Mouse (Mus musculus): ENCODE results near the gene Minos1.

Gene Minos1

DNA sequence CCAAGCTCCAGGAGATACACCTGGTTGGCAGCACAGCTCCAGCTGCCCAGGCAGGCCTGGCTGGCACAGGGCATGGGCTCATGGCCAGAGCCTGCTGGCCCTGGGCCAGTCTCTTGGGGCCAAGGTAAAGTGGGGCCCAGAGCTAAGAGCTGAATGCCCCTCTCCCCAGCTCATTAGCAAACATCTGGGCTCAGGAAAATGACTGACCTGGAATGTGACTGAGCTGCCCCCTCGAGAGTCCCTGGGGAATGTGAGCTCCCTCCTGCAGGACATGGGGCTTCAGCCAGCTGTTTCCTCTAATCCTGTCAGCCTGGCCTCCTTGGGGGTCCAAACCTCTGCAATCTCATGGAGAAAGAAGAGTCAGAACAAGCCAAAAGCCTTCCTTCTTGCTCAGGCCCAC lies 35.5 kb downstream of the Minos1 start:
- no peak for DNase-seq (ENCODE audit: low spot score in 2 of 2)

DNA sequence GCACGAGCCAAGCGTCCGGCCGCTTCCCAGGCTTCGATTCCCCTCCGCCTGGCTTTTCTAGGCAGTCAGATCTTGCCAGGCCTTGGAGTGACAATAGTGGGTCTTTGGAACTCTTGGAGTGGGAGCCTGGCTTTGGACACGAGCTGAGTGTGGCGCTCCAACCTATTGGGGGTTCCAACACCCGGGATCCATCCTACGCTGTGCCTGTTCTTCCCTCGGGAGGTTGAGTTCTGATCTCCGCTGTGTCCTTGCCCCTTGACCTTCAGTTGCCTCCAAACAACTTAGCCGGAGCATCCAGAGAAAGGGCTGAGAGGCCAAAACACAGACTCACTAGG lies 37.8 kb downstream of the Minos1 start:
- DNase-seq (ENCODE audit: low spot score in 2 of 2) = no peak

DNA sequence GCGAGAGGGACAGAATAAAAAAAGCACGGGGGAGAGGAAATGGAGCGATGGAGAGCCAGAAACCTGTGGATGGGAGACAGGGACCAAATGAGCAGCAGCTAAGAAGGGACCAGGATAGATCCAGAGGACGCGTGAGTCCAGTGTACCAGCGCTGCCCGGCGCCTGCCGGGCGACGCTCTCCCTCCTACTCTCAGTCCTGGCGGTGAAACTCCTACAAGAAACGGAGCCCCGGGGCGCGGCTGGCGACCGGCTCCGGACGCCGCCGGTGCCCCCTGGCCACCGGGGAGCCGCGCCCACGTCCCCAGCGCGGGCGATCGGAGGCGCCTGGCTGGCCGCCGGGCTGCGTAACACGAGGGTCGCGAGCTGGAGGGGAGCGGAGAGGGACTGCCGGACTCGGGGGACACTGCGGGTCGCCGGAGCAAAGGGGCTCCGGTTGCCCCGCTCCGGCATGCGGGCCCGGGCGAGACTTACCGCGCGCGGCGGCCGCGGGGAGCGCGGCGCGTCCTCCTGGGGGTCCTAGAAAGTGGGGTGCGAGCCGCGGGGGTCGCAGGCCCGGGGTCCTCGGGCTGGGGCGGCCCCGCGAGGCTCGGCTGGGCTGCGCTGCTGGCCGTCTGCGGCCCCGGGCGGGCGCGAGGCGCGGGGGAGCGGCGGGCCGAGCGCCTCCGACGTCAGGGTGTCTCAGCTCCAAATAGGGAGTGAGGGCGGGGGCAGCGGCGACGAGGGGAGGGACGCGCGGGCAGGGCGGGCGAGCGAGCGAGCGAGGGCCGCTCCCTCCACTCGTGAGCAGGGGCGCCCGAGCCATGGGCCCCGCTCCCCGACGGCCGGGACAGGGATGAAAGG lies 38.3 kb downstream of the Minos1 start, which contains the start of gene Nbl1:
TSS of gene Nbl1 (minus strand) at position 638 of the 840 bp plus-strand sequence.
- DNase-seq (ENCODE audit: low spot score in 2 of 2) = peak in 1 of 2 experiments; percentile 60

DNA sequence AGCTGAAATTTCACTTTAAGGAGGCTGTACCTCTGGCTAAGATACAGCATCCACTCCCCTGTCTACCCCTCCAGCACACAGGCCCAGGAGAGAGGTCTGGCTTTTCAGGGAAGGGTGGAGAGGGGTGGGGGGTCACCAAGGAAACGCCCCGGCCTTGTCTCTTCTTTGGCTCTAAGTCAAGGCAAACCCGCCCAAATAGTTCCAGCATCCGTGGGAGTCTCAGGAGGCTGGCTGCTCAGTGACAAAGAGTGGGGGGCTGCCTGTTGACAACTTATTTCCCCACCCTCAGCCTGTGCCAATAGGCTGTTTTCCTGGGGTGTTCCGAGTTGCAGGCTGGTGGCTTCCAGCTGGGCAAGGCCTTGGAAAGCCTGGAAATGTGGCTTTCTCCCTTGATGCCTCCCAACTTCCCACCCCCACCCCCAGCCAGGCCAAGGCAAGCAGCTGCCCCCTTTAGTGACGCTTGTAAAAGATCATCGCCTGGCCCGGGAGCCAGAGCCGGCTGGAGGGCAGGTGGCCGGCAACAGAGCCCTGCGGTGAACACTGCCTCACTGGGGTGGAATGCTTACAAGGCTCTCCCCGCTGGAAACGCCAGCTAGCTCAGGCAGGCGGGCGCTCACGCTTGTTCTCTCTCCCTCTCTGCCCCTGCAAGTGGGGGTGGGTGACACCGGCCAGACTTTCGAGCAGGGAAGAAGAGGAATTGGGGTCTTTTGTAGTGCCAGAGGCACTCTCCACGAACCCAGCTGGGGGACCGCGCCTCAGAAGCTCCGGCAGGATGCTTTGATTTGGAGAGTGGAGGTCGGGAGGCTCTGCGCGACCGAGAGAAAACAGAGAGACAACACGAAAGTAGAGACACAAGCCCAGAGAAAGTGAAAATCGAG lies 39.2 kb downstream of the Minos1 start:
- no peak for DNase-seq (ENCODE audit: low spot score in 2 of 2)

DNA sequence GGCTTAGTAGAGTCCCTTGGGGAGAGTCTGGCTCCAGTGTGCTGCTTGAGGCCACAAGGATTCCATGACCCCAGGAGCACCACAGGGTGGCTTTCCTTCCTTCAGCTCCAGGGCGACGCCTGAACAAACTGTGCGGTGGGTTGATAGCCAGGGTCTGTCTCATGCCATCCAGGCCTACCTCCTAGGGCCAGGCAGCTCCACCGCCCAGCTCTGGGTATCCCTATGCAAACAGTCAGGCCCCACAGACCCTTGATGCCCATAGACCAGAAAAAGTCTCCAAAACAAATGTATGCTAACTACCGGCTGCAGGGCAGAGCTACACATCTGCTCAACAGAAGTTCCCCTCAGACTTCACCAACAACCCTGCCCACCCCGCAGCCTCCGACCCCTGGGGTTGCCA lies 39.8 kb downstream of the Minos1 start:
- no peak for DNase-seq (ENCODE audit: low spot score in 2 of 2)

DNA sequence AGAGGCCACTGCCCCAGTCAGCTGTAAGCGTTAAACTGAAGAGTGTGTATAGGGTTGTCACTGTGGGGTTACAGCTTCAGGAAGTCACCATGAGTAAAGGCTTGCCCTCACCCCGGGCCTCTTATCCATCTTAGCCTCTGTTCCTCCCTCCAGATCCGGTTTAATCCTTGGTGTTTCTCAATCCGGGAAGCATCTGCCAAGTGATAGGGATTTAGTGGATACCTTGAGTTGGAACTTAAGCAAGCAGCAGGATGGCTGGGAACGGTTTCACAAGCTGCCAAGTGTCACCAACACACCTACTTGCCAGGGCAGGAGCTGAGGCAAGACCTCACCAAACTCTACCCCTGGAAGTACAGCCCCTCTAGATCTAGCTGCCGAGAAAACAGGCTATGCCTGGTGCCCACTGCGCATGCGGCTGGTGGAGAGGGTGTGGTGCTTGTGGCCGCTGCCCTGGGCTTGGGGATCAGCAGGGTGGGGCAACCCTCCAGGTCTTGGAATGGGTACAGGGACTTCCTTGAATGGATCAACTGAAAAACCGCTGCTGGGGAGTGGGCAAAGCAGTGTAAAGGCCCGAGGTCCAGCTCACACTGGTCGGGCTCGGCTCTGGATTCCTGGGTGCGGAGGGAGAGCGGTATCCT lies 40.5 kb downstream of the Minos1 start:
- DNase-seq (ENCODE audit: low spot score in 2 of 2) = no peak

DNA sequence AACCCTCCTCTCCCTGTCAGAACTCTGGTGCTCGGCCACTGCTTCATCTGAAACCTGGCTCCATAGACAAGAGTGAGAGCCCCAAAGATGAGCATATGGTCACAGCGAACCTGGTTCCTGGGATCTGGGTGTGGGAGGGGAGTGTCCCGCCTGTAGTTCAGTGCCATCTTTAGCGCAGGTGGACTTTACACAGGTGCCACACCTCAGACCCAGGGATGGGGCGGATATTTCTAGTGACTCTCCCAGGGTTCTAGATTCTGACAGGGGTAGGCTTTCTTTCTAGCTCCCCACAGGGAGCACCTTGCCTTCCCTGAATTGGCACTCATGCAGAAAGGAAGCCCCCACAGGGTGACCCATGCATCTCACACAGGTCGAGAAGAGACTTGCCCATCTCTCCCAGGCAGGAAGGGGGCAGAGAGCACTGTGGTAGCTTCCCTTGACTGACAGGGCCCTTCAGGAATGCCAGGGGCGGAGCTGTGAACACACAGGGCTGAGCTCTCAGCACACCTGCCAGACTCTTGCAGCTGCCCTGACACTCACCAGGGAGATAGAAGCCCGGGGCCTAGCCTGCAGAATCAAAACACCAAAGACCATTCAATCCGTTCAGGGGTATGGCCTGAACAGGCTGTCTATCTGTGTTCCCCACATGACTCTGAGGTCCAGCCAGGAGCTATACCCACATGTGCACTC lies 41.8 kb downstream of the Minos1 start:
- no peak for DNase-seq (ENCODE audit: low spot score in 2 of 2)

DNA sequence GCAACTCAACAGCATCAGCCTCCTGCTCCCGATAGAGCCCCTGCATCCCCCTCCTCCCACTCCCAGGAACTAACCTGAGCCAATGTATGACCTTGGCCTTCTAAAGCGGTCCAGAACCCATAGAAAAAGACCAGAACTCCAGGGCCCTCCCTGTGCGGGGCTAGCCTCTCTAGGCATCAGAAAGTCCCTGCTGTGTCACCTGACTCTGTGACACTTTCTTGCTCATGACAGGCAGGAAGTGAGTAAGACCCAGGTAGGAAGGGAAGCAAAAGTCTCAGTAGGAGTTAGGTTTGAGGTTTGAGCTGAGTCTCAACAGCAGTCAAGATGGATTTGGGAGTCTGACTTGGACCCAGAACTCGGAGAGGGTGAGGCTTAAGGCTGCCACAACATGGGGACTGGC lies 43.9 kb downstream of the Minos1 start:
- DNase-seq (ENCODE audit: low spot score in 2 of 2) = no peak

DNA sequence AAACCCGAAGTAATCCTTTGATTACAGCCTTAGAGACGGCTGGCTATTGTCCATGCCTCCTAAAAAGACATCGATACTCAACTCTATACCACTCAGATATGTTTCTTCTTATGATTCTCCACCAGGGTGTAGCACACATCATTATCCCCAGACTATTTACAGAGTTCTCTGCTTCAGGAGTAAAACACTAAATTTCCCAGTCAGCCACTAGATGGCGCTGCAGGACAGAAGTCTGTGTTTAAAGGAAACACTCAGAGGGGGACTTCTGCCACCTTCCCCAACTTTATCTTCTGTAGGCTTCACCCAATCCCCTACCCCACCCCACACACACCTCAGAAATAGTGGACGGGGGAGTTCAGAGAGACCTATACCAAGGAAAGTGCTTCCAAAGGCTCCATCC lies 44.9 kb downstream of the Minos1 start:
- peak in 1 of 2 experiments; percentile 57 for DNase-seq (ENCODE audit: low spot score in 2 of 2)

DNA sequence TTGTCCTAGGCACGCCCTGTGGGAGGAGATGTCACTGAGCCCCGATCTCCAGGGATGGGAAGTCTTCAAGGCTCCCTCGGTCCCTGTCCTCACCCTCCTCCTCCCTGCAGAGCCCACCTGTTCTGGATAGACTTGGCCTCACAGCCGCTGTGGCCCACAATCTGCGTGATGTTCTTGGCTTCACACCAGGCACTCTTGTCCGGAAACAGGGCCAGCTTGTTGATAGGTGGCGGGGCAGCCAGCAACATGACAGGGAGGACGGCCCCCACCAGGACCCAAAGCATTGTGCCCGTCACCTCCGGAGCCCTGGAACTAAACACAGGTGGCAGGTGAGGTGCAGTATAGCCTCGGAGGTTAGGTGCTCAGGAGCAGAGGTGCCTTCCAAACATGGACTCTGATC lies 45.6 kb downstream of the Minos1 start:
- no peak for DNase-seq (ENCODE audit: low spot score in 2 of 2)

DNA sequence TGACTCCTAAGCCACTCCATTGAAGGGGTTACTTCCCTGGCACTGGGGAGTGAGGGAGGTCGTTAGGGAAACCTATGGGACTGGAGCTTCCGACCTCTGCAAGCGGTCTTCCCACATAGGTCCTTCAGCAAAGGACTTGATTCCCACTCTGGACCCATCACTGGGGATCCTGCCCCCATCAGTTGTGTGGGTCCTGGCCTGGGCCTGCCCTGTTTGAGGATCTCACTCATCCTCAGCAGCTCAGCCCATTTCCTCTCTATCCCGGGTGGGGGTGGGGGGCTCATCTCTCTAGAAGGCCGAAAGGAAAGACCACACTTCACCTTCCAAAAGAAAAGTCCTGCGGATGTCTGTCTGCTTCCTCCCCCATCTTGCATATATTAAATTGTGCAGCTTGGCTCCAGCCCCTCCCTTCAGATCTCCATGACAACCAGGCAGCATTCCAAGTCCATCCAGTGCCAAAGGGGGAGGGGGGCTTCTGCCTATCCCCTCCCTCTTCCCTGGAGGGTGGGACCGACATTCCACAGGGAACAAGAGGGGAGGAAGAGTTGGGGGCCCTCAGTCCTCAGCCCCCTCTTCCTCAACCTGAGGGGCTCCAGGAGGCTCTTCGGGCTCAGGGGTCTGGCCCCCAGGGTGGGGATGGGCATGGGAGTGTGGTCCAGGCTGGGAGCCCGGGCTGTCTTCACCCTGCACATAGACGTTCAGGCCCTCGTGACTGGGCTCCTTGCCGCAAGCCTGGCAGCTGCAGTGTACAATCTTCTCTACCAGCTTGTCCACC lies 47.9 kb downstream of the Minos1 start:
- no peak for DNase-seq (ENCODE audit: low spot score in 2 of 2)

DNA sequence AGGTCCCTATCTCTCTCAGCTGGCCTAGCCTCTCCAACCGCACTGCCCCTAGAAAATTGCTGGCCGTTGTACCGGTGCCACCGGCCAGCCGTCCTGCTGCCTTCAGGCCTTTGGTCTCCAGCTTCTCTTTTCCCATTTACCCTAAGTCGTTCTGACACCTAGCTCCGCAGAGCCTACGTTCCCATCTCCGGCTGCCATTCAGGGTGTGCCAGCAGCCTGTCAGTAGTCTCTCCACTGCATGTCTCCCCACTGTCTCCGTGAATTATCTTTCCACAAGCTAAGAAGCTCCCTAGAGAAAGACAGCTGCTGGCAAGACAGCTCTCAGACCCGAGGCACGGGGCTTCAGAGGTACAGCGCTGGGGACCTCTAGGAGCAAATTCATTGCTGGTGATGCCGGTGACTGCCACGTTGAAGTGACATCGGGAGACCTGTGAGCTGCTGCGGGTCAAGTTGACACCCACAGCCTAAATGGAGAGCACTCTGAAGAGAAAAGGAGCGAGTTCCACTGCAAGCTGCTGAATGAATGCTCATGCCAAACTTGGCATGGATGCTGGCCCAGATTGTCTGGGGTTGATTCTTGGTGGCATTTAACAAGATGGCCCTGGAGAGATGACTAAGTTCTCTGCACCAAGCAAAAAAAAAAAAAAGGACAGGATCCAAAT lies 49.5 kb downstream of the Minos1 start:
- no peak for DNase-seq (ENCODE audit: low spot score in 2 of 2)

DNA sequence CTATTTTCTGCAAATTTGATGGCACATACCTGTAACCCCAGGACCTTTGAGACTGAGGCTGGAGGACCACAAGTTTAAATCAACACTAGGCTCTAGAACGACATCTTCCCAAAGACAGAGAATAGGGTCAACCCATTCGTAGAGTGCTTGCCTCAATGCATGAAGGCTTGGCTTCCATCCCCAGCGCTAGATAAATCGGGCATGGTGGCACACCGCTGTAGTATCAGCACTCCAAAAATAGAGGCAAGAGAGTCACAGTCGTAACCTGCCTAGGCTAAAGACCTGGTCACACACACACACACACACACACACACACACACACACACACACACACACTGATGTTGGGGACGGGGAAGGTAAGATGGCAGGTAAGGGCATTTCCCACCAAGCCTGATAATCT lies 50.7 kb downstream of the Minos1 start:
- DNase-seq (ENCODE audit: low spot score in 2 of 2) = no peak

DNA sequence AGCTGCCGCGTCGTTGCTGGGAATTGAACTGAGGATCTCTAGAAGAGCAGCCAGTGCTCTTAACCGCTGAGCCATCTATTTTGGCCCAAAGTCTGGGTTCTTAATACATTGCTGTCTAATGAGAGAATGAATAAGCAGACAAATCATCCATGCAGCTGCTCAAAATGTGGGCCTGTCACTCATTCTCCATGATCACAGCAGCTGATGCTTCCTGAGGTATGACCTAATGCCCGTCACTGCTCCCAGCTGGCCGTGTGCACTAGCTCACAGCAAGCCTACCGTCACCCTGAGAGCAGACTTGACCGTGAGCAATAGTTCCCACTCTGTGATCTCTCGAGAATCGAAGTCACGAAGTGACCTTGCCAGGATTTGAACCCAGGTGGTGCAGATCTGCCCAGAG lies 51.5 kb downstream of the Minos1 start:
- DNase-seq (ENCODE audit: low spot score in 2 of 2) = no peak

DNA sequence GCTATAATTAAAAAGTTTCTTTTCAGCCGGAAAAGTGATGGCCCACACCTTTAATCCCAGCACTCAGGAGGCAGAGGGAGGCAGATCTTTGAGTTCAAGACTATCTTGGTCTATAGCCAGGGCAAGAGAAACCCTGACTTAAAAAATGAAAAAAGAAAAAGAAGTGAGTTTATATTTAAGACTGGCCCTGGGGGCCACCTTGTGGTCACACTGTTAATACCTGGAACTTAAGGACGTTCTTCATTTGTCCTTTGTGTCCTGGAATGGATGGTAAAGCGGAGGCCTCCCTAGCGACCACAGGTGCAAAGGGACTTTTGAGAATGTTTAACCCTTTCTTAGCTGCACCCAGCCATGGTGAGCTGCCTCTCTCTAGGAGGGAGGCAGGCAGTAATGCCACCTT lies 52.2 kb downstream of the Minos1 start:
- DNase-seq (ENCODE audit: low spot score in 2 of 2) = no peak

DNA sequence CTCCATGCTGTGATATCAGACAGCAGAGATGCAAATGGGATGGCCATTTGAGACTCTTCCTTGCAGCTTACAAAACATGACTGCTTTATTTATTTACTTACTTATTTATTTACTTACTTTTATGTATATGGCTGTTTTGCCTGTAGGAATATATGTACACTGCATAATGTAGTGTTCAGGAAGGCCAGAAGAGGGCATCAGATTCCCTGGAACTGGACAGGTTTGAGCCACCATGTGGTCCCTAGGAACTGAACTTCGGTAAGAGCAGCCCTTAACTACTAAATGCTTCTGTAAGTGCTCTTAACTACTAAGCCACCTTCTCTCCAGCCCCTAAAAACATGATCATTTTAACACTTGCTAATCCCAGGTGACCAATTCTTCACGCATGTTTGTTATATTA lies 52.6 kb downstream of the Minos1 start:
- no peak for DNase-seq (ENCODE audit: low spot score in 2 of 2)

DNA sequence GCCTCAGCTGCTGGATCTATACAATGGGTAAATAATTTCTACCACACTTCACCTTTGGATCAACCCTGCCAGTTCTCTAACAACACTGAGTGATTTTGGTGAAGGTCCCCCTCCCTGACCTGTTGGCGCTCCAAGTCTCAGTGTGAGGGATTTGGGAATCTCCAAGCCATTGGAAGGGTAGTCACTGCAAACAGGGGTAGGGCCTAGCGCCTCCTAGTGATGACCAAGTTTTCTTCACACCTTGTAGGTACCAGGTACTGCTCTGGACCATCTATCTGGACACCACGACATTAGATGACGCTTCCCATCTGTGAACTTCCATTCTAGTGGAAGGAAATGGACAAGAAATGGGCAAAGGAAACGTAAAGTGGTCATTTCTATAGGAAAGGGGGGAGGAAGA lies 55.0 kb downstream of the Minos1 start:
- DNase-seq (ENCODE audit: low spot score in 2 of 2) = no peak

DNA sequence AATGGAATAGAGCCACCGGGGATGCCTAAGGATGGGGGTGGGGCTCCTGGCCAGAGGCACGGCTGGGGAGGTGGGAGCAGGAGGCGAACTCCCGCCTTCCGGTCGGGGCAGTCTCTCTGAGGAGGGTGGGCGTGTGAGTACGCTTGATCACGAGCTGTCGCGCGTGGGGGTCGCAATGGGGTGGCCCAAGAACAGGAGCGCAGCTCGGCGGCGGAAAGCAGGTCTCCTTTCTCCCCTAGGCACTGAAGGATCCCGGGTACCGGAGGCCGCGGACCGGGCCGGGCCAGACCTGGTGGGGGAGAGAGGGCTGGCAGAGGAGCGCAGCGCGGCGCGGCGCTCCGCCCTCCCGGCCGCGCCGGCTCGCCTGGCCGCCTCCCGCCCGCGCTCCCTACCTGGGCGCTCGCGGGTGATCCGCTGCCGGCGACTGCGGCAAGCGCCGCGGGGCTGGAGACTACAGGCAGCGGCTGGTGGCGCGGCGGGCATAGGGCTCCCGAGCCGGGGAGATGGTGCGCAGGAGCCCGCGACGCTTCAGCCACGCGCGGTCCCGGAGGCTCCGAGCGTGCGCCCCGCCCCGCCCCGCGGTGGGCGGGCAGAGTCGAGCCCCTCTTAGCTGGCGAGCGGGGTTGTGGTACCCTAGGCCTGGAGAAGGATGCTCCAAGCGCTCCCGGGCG lies 55.7 kb downstream of the Minos1 start, which contains the start of gene Htr6:
TSS of gene Htr6 (minus strand) at position 530 of the 671 bp plus-strand sequence.
- DNase-seq (ENCODE audit: low spot score in 2 of 2) = no peak

DNA sequence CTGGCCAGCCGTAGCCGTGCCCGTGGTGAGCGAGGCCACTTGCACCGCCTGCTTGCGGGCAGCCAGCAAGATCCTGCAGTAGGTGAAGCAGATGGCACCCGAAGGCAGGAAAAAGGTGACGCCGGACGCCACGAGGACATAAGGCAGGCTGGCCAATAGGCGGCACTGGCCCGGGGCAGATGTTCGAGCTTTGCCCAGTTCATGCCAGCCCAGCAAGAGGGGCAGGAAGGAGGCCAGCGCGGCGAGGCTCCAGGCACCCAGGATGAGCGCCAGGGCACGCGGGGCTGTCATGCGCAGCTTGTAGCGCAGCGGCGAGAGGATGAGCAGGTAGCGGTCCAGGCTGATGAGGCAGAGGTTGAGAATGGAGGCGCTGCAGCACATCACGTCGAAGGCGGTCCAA lies 56.9 kb downstream of the Minos1 start:
- DNase-seq (ENCODE audit: low spot score in 2 of 2) = no peak

DNA sequence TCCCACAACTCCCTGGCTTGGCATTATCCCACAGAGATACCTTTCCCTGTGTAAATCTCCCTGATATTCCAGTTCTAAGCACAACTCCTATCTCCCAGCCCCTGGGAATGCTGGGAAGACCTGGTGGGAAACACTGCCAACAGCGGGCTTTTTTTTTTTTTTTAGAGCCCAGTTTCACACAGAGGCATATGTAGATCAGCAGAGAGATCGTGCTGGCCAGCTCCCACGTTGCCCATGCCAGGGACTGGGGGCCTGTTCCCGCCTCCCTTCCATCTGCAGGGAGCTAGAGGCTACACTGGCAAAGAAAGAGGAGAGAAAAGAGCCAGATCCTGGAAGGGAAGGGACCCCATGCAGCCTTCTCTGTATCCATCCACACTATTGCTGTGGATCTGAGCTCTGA lies 62.6 kb downstream of the Minos1 start:
- DNase-seq (ENCODE audit: low spot score in 2 of 2) = no peak

All from urinary bladder, adult 18-20 months (tissue).